ENCODE assay signal across 23 mouse cellular contexts in the genomic region with DNA sequence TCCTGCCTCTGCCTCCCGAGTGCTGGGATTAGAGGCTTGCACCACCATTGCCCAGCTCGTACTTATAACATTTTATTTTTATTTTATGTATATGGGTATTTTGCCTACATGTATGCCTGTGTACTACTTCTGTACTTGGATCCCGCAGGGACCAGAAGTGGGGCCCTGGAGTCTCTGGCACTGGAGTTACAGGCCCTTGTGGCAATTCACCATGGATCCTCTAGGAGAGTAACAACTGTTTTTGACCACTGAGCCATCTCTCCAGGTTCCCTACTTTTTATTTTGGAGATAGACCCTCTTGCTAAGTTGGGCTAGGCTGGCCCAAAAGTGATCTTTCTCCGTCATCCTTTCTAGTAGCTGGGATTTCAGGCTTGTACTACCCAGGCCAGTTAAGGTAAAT. TPM values are rescaled to one million over a fixed set of nuclear protein-coding genes. Genes with fewer than 3 reads are reported as not detected.
A peak's percentile ranks its signal among the peaks of the same experiment; 100 is the strongest.
DNase-seq lines count a peak whose midpoint lies in the region; ATAC-seq and TF ChIP-seq lines count a peak whose summit lies in the region.
"Had no signal": no experiment of that assay in that cellular context is flagged by ENCODE, and none has a peak within 500 bp of the region (broad histone marks: within the 10 kb centered on the region; RNA-seq: fewer than 3 reads in every experiment).

No protein-coding gene starts in this region.

- no peaks in the 10 kb centered on the region for H3K9me3 ChIP-seq in heart, embryonic 13.5 days
- no peaks in the 10 kb centered on the region for H3K9me3 ChIP-seq in lung, embryonic 14.5 days (ENCODE audit: low read depth, low read length)
- no peaks in the 10 kb centered on the region for H3K9me3 ChIP-seq in embryonic facial prominence, embryonic 10.5 days
- H3K9me3 ChIP-seq in stomach, embryonic 15.5 days, result no peaks in the 10 kb centered on the region
- no peaks in the 10 kb centered on the region for H3K9me3 ChIP-seq in hindbrain, embryonic 11.5 days (ENCODE audit: control insufficient read depth, low read length)

- no peaks in the 10 kb centered on the region for H3K27me3 ChIP-seq in heart, embryonic 13.5 days (replicated peaks)
- no peaks in the 10 kb centered on the region for H3K27me3 ChIP-seq in lung, embryonic 14.5 days (ENCODE audit: insufficient read depth, low read length)
- H3K27me3 ChIP-seq in embryonic facial prominence, embryonic 10.5 days (replicated peaks; ENCODE audit: low read depth, poor library complexity, severe bottlenecking), result no peaks in the 10 kb centered on the region
- no peaks in the 10 kb centered on the region for H3K27me3 ChIP-seq in stomach, embryonic 15.5 days (replicated peaks)
- no peaks in the 10 kb centered on the region for H3K27me3 ChIP-seq in hindbrain, embryonic 11.5 days (ENCODE audit: control insufficient read depth, insufficient read depth, low read length)

- peaks cover 59% of the 10 kb centered on the region for H3K4me1 ChIP-seq in heart, embryonic 13.5 days
- H3K4me1 ChIP-seq in lung, embryonic 14.5 days (ENCODE audit: insufficient read depth), result peaks cover 17% of the 10 kb centered on the region
- peaks cover 19% of the 10 kb centered on the region for H3K4me1 ChIP-seq in embryonic facial prominence, embryonic 10.5 days
- peaks cover 22% of the 10 kb centered on the region for H3K4me1 ChIP-seq in stomach, embryonic 15.5 days
- no peaks in the 10 kb centered on the region for H3K4me1 ChIP-seq in hindbrain, embryonic 11.5 days (replicated peaks; ENCODE audit: control insufficient read depth, insufficient read depth, low read length)

- ATAC-seq in heart, embryonic 13.5 days (ENCODE audit: extremely low read depth, insufficient number of reproducible peaks, low FRiP score, low TSS enrichment), result no peak
- ATAC-seq in lung, embryonic 14.5 days (ENCODE audit: insufficient read depth), result no peak
- no peak for ATAC-seq in stomach, embryonic 15.5 days (ENCODE audit: insufficient read depth, low FRiP score, low read depth)
- no peak for ATAC-seq in hindbrain, embryonic 11.5 days (ENCODE audit: low FRiP score)
- ATAC-seq: CD4-positive, CD25-positive, alpha-beta regulatory T cell, adult 4 months; forebrain, embryonic 14.5 days; hindbrain, embryonic 16.5 days; liver, postnatal 0 days had no signal

- no peak for TF ChIP-seq CTCF in lung, embryonic 14.5 days (IDR thresholded peaks at IDR 0.05; ENCODE audit: low read depth)

- 92% methylated on average over 4 of the region's 4 CpGs for WGBS in heart, embryonic 13.5 days
- WGBS in lung, embryonic 14.5 days, result 89% methylated on average over 4 of the region's 4 CpGs
- WGBS in embryonic facial prominence, embryonic 10.5 days, result 94% methylated on average over 4 of the region's 4 CpGs
- WGBS in stomach, embryonic 15.5 days, result 96% methylated on average over 4 of the region's 4 CpGs
- WGBS in hindbrain, embryonic 11.5 days, result 92% methylated on average over 4 of the region's 4 CpGs

- H3K36me3 ChIP-seq in heart, embryonic 13.5 days, result no peaks in the 10 kb centered on the region
- no peaks in the 10 kb centered on the region for H3K36me3 ChIP-seq in lung, embryonic 14.5 days (ENCODE audit: insufficient read depth)
- no peaks in the 10 kb centered on the region for H3K36me3 ChIP-seq in embryonic facial prominence, embryonic 10.5 days (replicated peaks)
- H3K36me3 ChIP-seq in stomach, embryonic 15.5 days, result no peaks in the 10 kb centered on the region
- H3K36me3 ChIP-seq in hindbrain, embryonic 11.5 days (ENCODE audit: control insufficient read depth, insufficient read depth, low read length), result no peaks in the 10 kb centered on the region

- peak overlapping the region; percentile 28; the same call in 1 of the 2 replicates for H3K27ac ChIP-seq in heart, embryonic 13.5 days (replicated peaks)
- peak overlapping the region; percentile 93 for H3K27ac ChIP-seq in lung, embryonic 14.5 days (ENCODE audit: low read depth)
- H3K27ac ChIP-seq in embryonic facial prominence, embryonic 10.5 days (replicated peaks), result peak overlapping the region; percentile 54
- H3K27ac ChIP-seq in stomach, embryonic 15.5 days, result peak overlapping the region; percentile 70
- no peak overlapping the region for H3K27ac ChIP-seq in hindbrain, embryonic 11.5 days (ENCODE audit: low read depth, low read length)

- DNase-seq in heart, postnatal 14 days, result no peak
- no peak for DNase-seq in lung, embryonic 14.5 days
- DNase-seq in lung, postnatal 4 days, result no peak
- DNase-seq in embryonic facial prominence, embryonic 10.5 days (ENCODE audit: low spot score), result no peak
- DNase-seq in hindbrain, embryonic 11.5 days (ENCODE audit: low spot score), result no peak
- DNase-seq in T-cell, adult 2 months (ENCODE audit: low spot score), result no peak
- DNase-seq: cerebellum, adult 9-10 months; gastrocnemius, postnatal 36 days; heart, postnatal 36 days; kidney, postnatal 10 days; layer of hippocampus, adult 9-11 months; liver; liver, postnatal 0 days; midbrain, embryonic 14.5 days; retina, postnatal 1 day; right cerebral cortex, postnatal 4 days had no signal

- H3K4me3 ChIP-seq in heart, embryonic 13.5 days, result no peak overlapping the region
- H3K4me3 ChIP-seq in lung, embryonic 14.5 days (ENCODE audit: low read depth, low read length), result no peak overlapping the region
- no peak overlapping the region for H3K4me3 ChIP-seq in embryonic facial prominence, embryonic 10.5 days
- no peak overlapping the region for H3K4me3 ChIP-seq in stomach, embryonic 15.5 days (replicated peaks)
- no peak overlapping the region for H3K4me3 ChIP-seq in hindbrain, embryonic 11.5 days (ENCODE audit: low read depth, low read length)

- intact Hi-C loops in heart, postnatal 14 days (cut with DNase I), result no loop called here

- H3K4me2 ChIP-seq in heart, embryonic 13.5 days, result no peak overlapping the region
- no peak overlapping the region for H3K4me2 ChIP-seq in lung, embryonic 14.5 days
- H3K4me2 ChIP-seq in stomach, embryonic 15.5 days, result no peak overlapping the region
- no peak overlapping the region for H3K4me2 ChIP-seq in hindbrain, embryonic 11.5 days (replicated peaks; ENCODE audit: low read depth, low read length)

- H3K9ac ChIP-seq in heart, embryonic 13.5 days, result no peak overlapping the region
- H3K9ac ChIP-seq in lung, embryonic 14.5 days, result no peak overlapping the region
- no peak overlapping the region for H3K9ac ChIP-seq in stomach, embryonic 15.5 days
- H3K9ac ChIP-seq in hindbrain, embryonic 11.5 days (ENCODE audit: low read depth, low read length), result no peak overlapping the region
- H3K9ac ChIP-seq: liver, postnatal 0 days had no signal

RNA-seq across cellular contexts. Expression of a gene that starts 2.9 kb away (rescaled TPM):
- 11.3 and 12.6 TPM in 2 replicates for polyA plus RNA-seq in heart, embryonic 13.5 days (2015; fragmentation: Nextera tagmentation; extraction: Ambion mirVana)
- 10 to 100 TPM; 10.3 to 13.9 TPM for total RNA-seq in heart, postnatal 14 days (2021)
- 18.5 and 19.0 TPM in 2 replicates for polyA plus RNA-seq in lung, embryonic 14.5 days (2014; fragmentation: Nextera tagmentation; extraction: Ambion mirVana)
- 31.7 and 33.4 TPM in 2 replicates for polyA plus RNA-seq in embryonic facial prominence, embryonic 10.5 days (2016; fragmentation: Nextera tagmentation; extraction: Ambion mirVana)
- 16.1 and 18.1 TPM in 2 replicates for polyA plus RNA-seq in stomach, embryonic 15.5 days (2015; fragmentation: Nextera tagmentation; extraction: Ambion mirVana)
- polyA plus RNA-seq in hindbrain, embryonic 11.5 days (2014; fragmentation: Nextera tagmentation; extraction: Ambion mirVana), result 11.8 and 13.4 TPM in 2 replicates

RNA-seq across cellular contexts. Expression of a gene that starts 11.6 kb away (rescaled TPM):
- polyA plus RNA-seq in heart, embryonic 13.5 days (2015; fragmentation: Nextera tagmentation; extraction: Ambion mirVana), result 5.5 and 6.0 TPM in 2 replicates
- 1 to 10 TPM; 6.0 to 7.8 TPM for total RNA-seq in heart, postnatal 14 days (2021)
- 1.7 and 2.1 TPM in 2 replicates for polyA plus RNA-seq in lung, embryonic 14.5 days (2014; fragmentation: Nextera tagmentation; extraction: Ambion mirVana)
- polyA plus RNA-seq in embryonic facial prominence, embryonic 10.5 days (2016; fragmentation: Nextera tagmentation; extraction: Ambion mirVana), result 2.3 and 3.1 TPM in 2 replicates
- polyA plus RNA-seq in stomach, embryonic 15.5 days (2015; fragmentation: Nextera tagmentation; extraction: Ambion mirVana), result 8.0 and 9.6 TPM in 2 replicates
- polyA plus RNA-seq in hindbrain, embryonic 11.5 days (2014; fragmentation: Nextera tagmentation; extraction: Ambion mirVana), result 1.3 and 2.0 TPM in 2 replicates
- total RNA-seq: megakaryocyte progenitor cell, adult 5-6 weeks; neutrophil, adult 5-6 weeks had no signal
- polyA plus RNA-seq: CD4-positive, CD25-positive, alpha-beta regulatory T cell, adult 4 months had no signal

RNA-seq across cellular contexts. Expression of a gene that starts 12.2 kb away (rescaled TPM):
- 91.0 and 93.0 TPM in 2 replicates for polyA plus RNA-seq in heart, embryonic 13.5 days (2015; fragmentation: Nextera tagmentation; extraction: Ambion mirVana)
- 100 to 1,000 TPM; 166 to 172 TPM for total RNA-seq in heart, postnatal 14 days (2021)
- polyA plus RNA-seq in lung, embryonic 14.5 days (2014; fragmentation: Nextera tagmentation; extraction: Ambion mirVana), result 83.9 and 93.3 TPM in 2 replicates
- polyA plus RNA-seq in embryonic facial prominence, embryonic 10.5 days (2016; fragmentation: Nextera tagmentation; extraction: Ambion mirVana), result 57.9 and 63.0 TPM in 2 replicates
- polyA plus RNA-seq in stomach, embryonic 15.5 days (2015; fragmentation: Nextera tagmentation; extraction: Ambion mirVana), result 75.1 and 84.0 TPM in 2 replicates
- 34.0 and 34.4 TPM in 2 replicates for polyA plus RNA-seq in hindbrain, embryonic 11.5 days (2014; fragmentation: Nextera tagmentation; extraction: Ambion mirVana)
- total RNA-seq: neutrophil, adult 5-6 weeks had no signal
- polyA plus RNA-seq: CD4-positive, CD25-positive, alpha-beta regulatory T cell, adult 4 months had no signal

RNA-seq across cellular contexts. Expression of a gene that starts 27.6 kb away (rescaled TPM):
- 25.3 and 25.4 TPM in 2 replicates for polyA plus RNA-seq in heart, embryonic 13.5 days (2015; fragmentation: Nextera tagmentation; extraction: Ambion mirVana)
- total RNA-seq in heart, postnatal 14 days (2021), result 100 to 1,000 TPM; 172 to 178 TPM
- polyA plus RNA-seq in lung, embryonic 14.5 days (2014; fragmentation: Nextera tagmentation; extraction: Ambion mirVana), result 9.7 and 12.1 TPM in 2 replicates
- 15.7 and 18.0 TPM in 2 replicates for polyA plus RNA-seq in embryonic facial prominence, embryonic 10.5 days (2016; fragmentation: Nextera tagmentation; extraction: Ambion mirVana)
- polyA plus RNA-seq in stomach, embryonic 15.5 days (2015; fragmentation: Nextera tagmentation; extraction: Ambion mirVana), result 17.7 and 18.2 TPM in 2 replicates
- 8.0 and 9.2 TPM in 2 replicates for polyA plus RNA-seq in hindbrain, embryonic 11.5 days (2014; fragmentation: Nextera tagmentation; extraction: Ambion mirVana)
- total RNA-seq: neutrophil, adult 5-6 weeks had no signal
- polyA plus RNA-seq: CD4-positive, CD25-positive, alpha-beta regulatory T cell, adult 4 months had no signal

RNA-seq across cellular contexts. Expression of a gene that starts 39.1 kb away (rescaled TPM):
- 0.43 and 0.49 TPM in 2 replicates for polyA plus RNA-seq in heart, embryonic 13.5 days (2015; fragmentation: Nextera tagmentation; extraction: Ambion mirVana)
- under 1 TPM; 0.26 to 0.88 TPM for total RNA-seq in heart, postnatal 14 days (2021)
- polyA plus RNA-seq in lung, embryonic 14.5 days (2014; fragmentation: Nextera tagmentation; extraction: Ambion mirVana), result 0.26 and 0.72 TPM in 2 replicates
- 3.3 and 3.5 TPM in 2 replicates for polyA plus RNA-seq in embryonic facial prominence, embryonic 10.5 days (2016; fragmentation: Nextera tagmentation; extraction: Ambion mirVana)
- 2.3 and 2.7 TPM in 2 replicates for polyA plus RNA-seq in stomach, embryonic 15.5 days (2015; fragmentation: Nextera tagmentation; extraction: Ambion mirVana)
- 11.1 and 11.6 TPM in 2 replicates for polyA plus RNA-seq in hindbrain, embryonic 11.5 days (2014; fragmentation: Nextera tagmentation; extraction: Ambion mirVana)
- total RNA-seq: megakaryocyte progenitor cell, adult 5-6 weeks had no signal
- polyA plus RNA-seq: CD4-positive, CD25-positive, alpha-beta regulatory T cell, adult 4 months; liver, postnatal 0 days had no signal
